Mouse (Mus musculus) stomach, embryonic 16.5 days (tissue): ENCODE results near the gene A130010J15Rik. TPM values are rescaled to one million over a fixed set of nuclear protein-coding genes. Genes with fewer than 3 reads are reported as not detected.

Experiments used
- ATAC-seq: fragments of 200-750 bp; cut with Nextera tagmentation; 2 replicates; pipeline ENCODE4 v1.8.0; 2017; ENCODE audit warnings: moderate number of reproducible peaks, moderate TSS enrichment; ENCODE audit not compliant: insufficient read depth, low FRiP score
- H3K27ac ChIP-seq: fragments of 300-500 bp; sonication (generic); 2 replicates; pipeline ENCODE4 v1.5.1; 2014; ENCODE audit warnings: low read length
- H3K27me3 ChIP-seq: fragments of 300-500 bp; sonication (generic); 2 replicates; pipeline ENCODE4 v1.6.1; 2014; ENCODE audit warnings: low read length, control low read depth, mixed read lengths; ENCODE audit not compliant: control insufficient read depth, insufficient read depth
- H3K36me3 ChIP-seq: fragments of 300-500 bp; sonication (generic); 2 replicates; pipeline ENCODE4 v1.6.1; 2014; ENCODE audit warnings: low read length; ENCODE audit not compliant: control insufficient read depth, insufficient read depth
- H3K4me1 ChIP-seq: fragments of 300-500 bp; sonication (generic); 2 replicates; pipeline ENCODE4 v1.6.1; 2014; ENCODE audit warnings: low read length, control low read depth, mixed read lengths; ENCODE audit not compliant: control insufficient read depth, insufficient read depth
- H3K4me2 ChIP-seq: fragments of 300-500 bp; sonication (generic); 2 replicates; pipeline ENCODE4 v1.6.1; 2014; ENCODE audit warnings: low read depth, low read length, mixed read lengths
- H3K4me3 ChIP-seq: fragments of 300-500 bp; sonication (generic); replicated peaks from 2 replicates; pipeline ENCODE4 v1.5.1; 2014; ENCODE audit warnings: mild to moderate bottlenecking, low read length
- H3K9ac ChIP-seq: fragments of 300-500 bp; sonication (generic); 2 replicates; pipeline ENCODE4 v1.6.1; 2014; ENCODE audit warnings: low read length
- H3K9me3 ChIP-seq: fragments of 300-500 bp; sonication (generic); replicated peaks from 2 replicates; pipeline ENCODE4 v1.6.1; 2016; ENCODE audit warnings: low read length, control low read depth; ENCODE audit not compliant: control insufficient read depth
- WGBS: fragments of 180-500 bp; shearing (Covaris S2); extraction: QIAGEN DNeasy Blood & Tissue Kit; methylation state at CpG from one replicate; pipeline ENCODE4 v1.1.7; 2014; 5-methylcytosine and 5-hydroxymethylcytosine counted together
- polyA plus RNA-seq: library from polyadenylated mRNA; unstranded; fragments of >200 nt; fragmentation: Nextera tagmentation; extraction: Ambion mirVana; gene quantifications from 2 replicates; pipeline ENCODE4 v1.2.1, GENCODE M21; 2015

Gene A130010J15Rik
- polyA plus RNA-seq, 1 experiment from 2014 or later: 15.8 TPM

DNA sequence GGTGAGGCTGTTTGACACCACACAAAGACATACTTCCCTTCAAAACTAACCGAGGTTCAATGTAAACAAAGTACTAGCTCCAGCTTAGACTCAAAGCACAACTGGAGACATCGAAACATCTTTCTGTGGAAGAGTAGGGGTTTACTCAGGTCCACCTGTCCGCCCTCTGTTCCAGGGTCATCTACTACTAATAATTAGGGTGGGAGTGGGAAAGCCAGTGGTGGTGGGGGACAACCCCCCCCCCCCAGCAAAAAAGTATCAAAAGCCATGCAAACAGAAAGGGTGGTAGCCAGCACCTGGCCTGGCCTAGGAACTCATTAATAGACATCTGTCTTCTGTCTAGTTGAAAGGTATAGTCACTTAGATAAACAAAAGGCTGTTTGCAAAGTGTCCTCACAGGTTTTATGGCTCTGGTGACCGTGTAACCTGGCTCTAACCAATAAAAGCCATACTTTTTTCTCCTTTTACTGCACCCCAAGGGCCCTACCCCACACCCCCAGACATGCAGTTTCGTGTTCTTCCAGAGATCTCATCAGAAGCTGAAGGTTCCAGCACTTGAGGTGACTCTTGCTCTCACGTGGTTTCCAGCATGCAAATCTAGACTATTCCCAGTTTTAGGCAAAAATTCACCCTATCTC lies 36.4 kb upstream of the A130010J15Rik start:
- H3K4me3 ChIP-seq: no peak overlapping the region
- H3K27me3 ChIP-seq: no peaks in the 10 kb centered on the region
- peaks cover 8% of the 10 kb centered on the region for H3K4me1 ChIP-seq
- H3K9me3 ChIP-seq: no peaks in the 10 kb centered on the region
- no peak overlapping the region for H3K9ac ChIP-seq
- H3K4me2 ChIP-seq: no peak overlapping the region
- no peaks in the 10 kb centered on the region for H3K36me3 ChIP-seq
- 0 out of 2 replicates have a peak, but pooled peaks have one; percentile 7 for ATAC-seq
- H3K27ac ChIP-seq: peak overlapping the region; percentile 74
- WGBS: 31% methylated on average over 6 of the region's 6 CpGs

- no peak overlapping the region for H3K4me2 ChIP-seq
- ATAC-seq: no peak
Observed at GRCm38 (mm10) chr1:193132385-193132784, 35.5 kb upstream of the A130010J15Rik start.

DNA sequence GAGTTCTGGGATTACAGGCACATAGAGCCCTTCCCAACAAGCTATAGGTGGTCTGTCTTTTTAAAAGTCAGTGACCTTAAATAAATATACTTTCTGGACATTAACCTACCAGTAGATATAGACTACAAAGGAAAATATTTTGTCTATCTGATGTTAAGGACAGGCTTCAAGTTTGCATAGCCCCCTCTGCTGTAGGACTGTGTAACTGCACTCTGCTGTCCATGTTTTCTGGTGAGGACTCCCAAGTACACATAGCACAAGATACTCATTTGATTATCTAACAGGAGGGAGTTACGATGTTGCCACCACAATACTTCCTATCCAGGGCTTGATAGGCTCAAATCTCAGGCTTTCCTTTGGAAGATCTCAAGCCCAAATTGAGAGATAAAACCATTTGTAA lies 34.1 kb upstream of the A130010J15Rik start:
- Histone ChIP-seq H3K4me2 (no peak overlapping the region), H3K4me1 (peaks cover 8% of the 10 kb centered on the region), H3K27me3 (no peaks in the 10 kb centered on the region), H3K36me3 (no peaks in the 10 kb centered on the region), H3K27ac (no peak overlapping the region), H3K4me3 (no peak overlapping the region), H3K9ac (no peak overlapping the region), H3K9me3 (no peaks in the 10 kb centered on the region)
- 90% methylated on average over 1 of the region's 1 CpGs for WGBS
- no peak for ATAC-seq

More at GRCm38 (mm10) chr1:193132385-193132784, 35.5 kb upstream of the A130010J15Rik start:
- Histone ChIP-seq H3K36me3 (no peaks in the 10 kb centered on the region), H3K4me1 (peaks cover 8% of the 10 kb centered on the region), H3K27me3 (no peaks in the 10 kb centered on the region), H3K27ac (no peak overlapping the region), H3K4me3 (no peak overlapping the region), H3K9me3 (no peaks in the 10 kb centered on the region), H3K9ac (no peak overlapping the region)

GRCm38 (mm10) chr1:193138087-193138486 lies 29.8 kb upstream of the A130010J15Rik start:
- Histone ChIP-seq H3K4me1 (no peaks in the 10 kb centered on the region), H3K36me3 (no peaks in the 10 kb centered on the region), H3K4me3 (no peak overlapping the region), H3K27me3 (no peaks in the 10 kb centered on the region), H3K9me3 (no peaks in the 10 kb centered on the region), H3K27ac (no peak overlapping the region), H3K9ac (no peak overlapping the region), H3K4me2 (no peak overlapping the region)
- 24% methylated on average over 7 of the region's 7 CpGs for WGBS
- ATAC-seq: no peak

- peak; percentile 20; the same call in 1 of the 2 replicates for ATAC-seq
- no peaks in the 10 kb centered on the region for H3K9me3 ChIP-seq
- H3K4me2 ChIP-seq: no peak overlapping the region
- no peaks in the 10 kb centered on the region for H3K27me3 ChIP-seq
- no peak overlapping the region for H3K27ac ChIP-seq
- no peak overlapping the region for H3K4me3 ChIP-seq
- H3K9ac ChIP-seq: no peak overlapping the region
- 27% methylated on average over 3 of the region's 3 CpGs for whole genome bisulfite sequencing
- no peaks in the 10 kb centered on the region for H3K4me1 ChIP-seq
- H3K36me3 ChIP-seq: no peaks in the 10 kb centered on the region
Observed at GRCm38 (mm10) chr1:193138669-193139068, 29.2 kb upstream of the A130010J15Rik start.

DNA sequence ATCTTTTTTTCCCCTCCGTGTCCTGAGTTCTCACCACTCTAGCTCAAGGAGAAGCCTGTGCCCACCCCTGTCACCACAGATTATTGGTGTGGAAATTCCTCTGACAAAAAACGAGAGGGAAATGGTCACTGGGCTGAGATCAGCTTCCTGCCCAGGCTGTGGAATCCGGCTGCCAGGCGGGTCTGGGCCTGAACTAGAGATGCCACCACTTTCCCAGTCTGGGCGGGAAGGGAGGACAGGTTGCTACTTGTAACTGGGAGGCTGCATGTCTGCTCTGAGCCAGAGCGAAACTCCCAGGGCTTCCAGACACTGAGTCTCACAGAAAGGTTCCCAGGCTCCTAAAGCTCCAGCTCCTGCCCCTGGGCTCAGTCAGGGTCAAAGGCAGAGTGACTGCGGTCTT lies 26.7 kb upstream of the A130010J15Rik start:
- H3K9ac ChIP-seq: no peak overlapping the region
- peak; percentile 58; the same call in 1 of the 2 replicates for ATAC-seq
- no peaks in the 10 kb centered on the region for H3K36me3 ChIP-seq
- H3K4me3 ChIP-seq: no peak overlapping the region
- peak overlapping the region; percentile 80 for H3K27ac ChIP-seq
- 68% methylated on average over 7 of the region's 7 CpGs for WGBS
- no peaks in the 10 kb centered on the region for H3K9me3 ChIP-seq
- H3K4me2 ChIP-seq: no peak overlapping the region
- H3K4me1 ChIP-seq: no peaks in the 10 kb centered on the region
- H3K27me3 ChIP-seq: no peaks in the 10 kb centered on the region

GRCm38 (mm10) chr1:193142517-193143062 lies 25.3 kb upstream of the A130010J15Rik start:
- no peaks in the 10 kb centered on the region for H3K9me3 ChIP-seq
- no peaks in the 10 kb centered on the region for H3K27me3 ChIP-seq
- H3K4me3 ChIP-seq: no peak overlapping the region
- H3K36me3 ChIP-seq: no peaks in the 10 kb centered on the region
- ATAC-seq: no peak
- no peak overlapping the region for H3K4me2 ChIP-seq
- H3K9ac ChIP-seq: no peak overlapping the region
- no peak overlapping the region for H3K27ac ChIP-seq
- H3K4me1 ChIP-seq: no peaks in the 10 kb centered on the region
- 67% methylated on average over 8 of the region's 8 CpGs for WGBS

DNA sequence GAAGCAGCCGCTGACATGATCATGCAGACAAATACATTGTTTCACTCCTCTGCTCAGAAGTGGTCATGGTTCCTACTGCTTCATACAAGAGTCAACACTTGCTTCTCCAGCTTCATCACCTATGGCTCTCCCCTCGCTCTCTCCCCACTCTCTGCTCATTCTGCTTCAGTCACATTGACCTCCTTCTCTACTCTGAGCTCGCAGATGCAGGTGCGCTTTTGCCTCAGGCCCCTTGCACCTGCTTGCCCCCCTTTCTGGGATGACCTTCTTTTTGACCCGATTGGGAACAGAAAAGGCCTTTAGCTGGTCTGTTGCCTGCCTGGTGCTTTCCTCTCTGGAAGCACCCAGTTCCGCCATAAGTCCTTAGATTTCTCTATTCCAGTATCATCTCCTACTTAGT lies 23.3 kb upstream of the A130010J15Rik start:
- 89% methylated on average over 6 of the region's 6 CpGs for WGBS
- H3K27me3 ChIP-seq: no peaks in the 10 kb centered on the region
- no peak for ATAC-seq
- H3K27ac ChIP-seq: no peak overlapping the region
- no peaks in the 10 kb centered on the region for H3K36me3 ChIP-seq
- no peaks in the 10 kb centered on the region for H3K4me1 ChIP-seq
- no peak overlapping the region for H3K4me3 ChIP-seq
- no peak overlapping the region for H3K9ac ChIP-seq
- no peaks in the 10 kb centered on the region for H3K9me3 ChIP-seq
- H3K4me2 ChIP-seq: no peak overlapping the region

DNA sequence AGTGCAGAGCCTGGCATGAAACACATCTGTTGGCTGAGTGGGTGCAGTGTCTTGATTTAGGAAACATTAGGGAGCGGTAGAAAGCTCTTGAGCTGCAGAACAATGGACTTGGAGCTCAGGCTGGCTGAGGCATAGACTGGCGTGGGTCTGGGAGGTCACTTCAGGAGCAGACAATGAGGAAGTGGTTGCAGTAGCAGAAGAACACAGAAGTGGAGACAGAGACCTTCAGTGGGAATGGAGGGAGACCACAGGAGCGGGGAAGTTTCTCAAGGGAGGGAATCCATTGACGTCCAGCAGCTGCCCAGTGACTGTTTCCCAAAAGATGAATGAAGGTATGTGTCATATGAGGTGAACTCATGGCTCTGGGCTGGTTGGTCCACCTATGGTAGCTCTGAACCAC lies 22.7 kb upstream of the A130010J15Rik start:
- H3K27me3 ChIP-seq: no peaks in the 10 kb centered on the region
- H3K4me1 ChIP-seq: no peaks in the 10 kb centered on the region
- no peak overlapping the region for H3K4me3 ChIP-seq
- no peaks in the 10 kb centered on the region for H3K36me3 ChIP-seq
- H3K4me2 ChIP-seq: no peak overlapping the region
- H3K9ac ChIP-seq: no peak overlapping the region
- no peaks in the 10 kb centered on the region for H3K9me3 ChIP-seq
- ATAC-seq: no peak
- no peak overlapping the region for H3K27ac ChIP-seq
- WGBS: 64% methylated on average over 4 of the region's 4 CpGs
